Mouse (Mus musculus) liver, embryonic 15.5 days (tissue): ENCODE data around the gene C77080. TPM values are rescaled to one million over a fixed set of nuclear protein-coding genes. Genes with fewer than 3 reads are reported as not detected.
A peak's percentile ranks its signal among the peaks of the same experiment; 100 is the strongest.

Source experiments
- ATAC-seq: fragments of 200-750 bp; cut with Nextera tagmentation; 2 replicates; pipeline ENCODE4 v1.8.0; 2017; ENCODE audit warnings: moderate number of reproducible peaks, mild to moderate bottlenecking, moderate library complexity; ENCODE audit not compliant: insufficient read depth
- H3K27ac ChIP-seq: fragments of 300-500 bp; sonication (generic); replicated peaks from 2 replicates; pipeline ENCODE4 v1.5.1; 2015; ENCODE audit warnings: mild to moderate bottlenecking, inconsistent platforms
- H3K27me3 ChIP-seq: fragments of 300-500 bp; sonication (generic); 2 replicates; pipeline ENCODE4 v1.6.1; 2015; ENCODE audit warnings: mild to moderate bottlenecking, inconsistent platforms
- H3K36me3 ChIP-seq: fragments of 300-500 bp; sonication (generic); replicated peaks from 2 replicates; pipeline ENCODE4 v1.6.1; 2015; ENCODE audit warnings: moderate library complexity, mild to moderate bottlenecking, inconsistent platforms
- H3K4me1 ChIP-seq: fragments of 300-500 bp; sonication (generic); replicated peaks from 2 replicates; pipeline ENCODE4 v1.6.1; 2015; ENCODE audit warnings: inconsistent platforms
- H3K4me2 ChIP-seq: fragments of 300-500 bp; sonication (generic); 2 replicates; pipeline ENCODE4 v1.6.1; 2015; ENCODE audit warnings: moderate library complexity, mild to moderate bottlenecking, inconsistent platforms
- H3K4me3 ChIP-seq: fragments of 300-500 bp; sonication (generic); replicated peaks from 2 replicates; pipeline ENCODE4 v1.5.1; 2015; ENCODE audit warnings: mild to moderate bottlenecking, inconsistent platforms
- H3K9ac ChIP-seq: fragments of 300-500 bp; sonication (generic); 2 replicates; pipeline ENCODE4 v1.6.1; 2015; ENCODE audit warnings: moderate library complexity, mild to moderate bottlenecking, inconsistent platforms
- H3K9me3 ChIP-seq: fragments of 300-500 bp; sonication (generic); replicated peaks from 2 replicates; pipeline ENCODE4 v1.6.1; 2016; ENCODE audit warnings: inconsistent platforms
- WGBS: fragments of 180-500 bp; shearing (Covaris S2); methylation state at CpG from one replicate; pipeline ENCODE4 v1.1.7; 2015; ENCODE audit warnings: mixed read lengths; ENCODE audit not compliant: insufficient replicate concordance; 5-methylcytosine and 5-hydroxymethylcytosine counted together
- polyA plus RNA-seq: library from polyadenylated mRNA; unstranded; fragments of >200 nt; fragmentation: Nextera tagmentation; extraction: Ambion mirVana; gene quantifications from 2 replicates; pipeline ENCODE4 v1.2.1, GENCODE M21; 2015

Gene C77080
- polyA plus RNA-seq, 1 experiment from 2014 or later, result 1.1 TPM

- Histone ChIP-seq H3K27ac (no peak overlapping the region), H3K4me1 (peaks cover 60% of the 10 kb centered on the region)
- WGBS, result 24% methylated on average over 21 of the region's 21 CpGs
Measured at GRCm38 (mm10) chr4:129237843-129238441, 23.3 kb downstream of the C77080 start.

GRCm38 (mm10) chr4:129236236-129236813 is 24.9 kb downstream of the C77080 start:
- Histone ChIP-seq H3K27ac (peak overlapping the region; percentile 86), H3K9me3 (no peaks in the 10 kb centered on the region), H3K4me2 (no peak overlapping the region), H3K4me1 (peaks cover 76% of the 10 kb centered on the region), H3K27me3 (peaks cover 44% of the 10 kb centered on the region), H3K9ac (peak overlapping the region; percentile 39; the same call in 1 of the 2 replicates), H3K4me3 (no peak overlapping the region), H3K36me3 (no peaks in the 10 kb centered on the region)
- 54% methylated on average over 8 of the region's 8 CpGs for WGBS
- ATAC-seq, result no peak

More at GRCm38 (mm10) chr4:129237843-129238441, 23.3 kb downstream of the C77080 start:
- Histone ChIP-seq H3K36me3 (no peaks in the 10 kb centered on the region), H3K4me3 (peak overlapping the region; percentile 65; the same call in 1 of the 2 replicates), H3K4me2 (peak overlapping the region; percentile 94), H3K9me3 (no peaks in the 10 kb centered on the region), H3K27me3 (peaks cover 50% of the 10 kb centered on the region), H3K9ac (no peak overlapping the region)
- ATAC-seq, result no peak

GRCm38 (mm10) chr4:129235147-129235546 is 26.1 kb downstream of the C77080 start:
- peak overlapping the region; percentile 86 for H3K27ac ChIP-seq
- H3K9me3 ChIP-seq, result no peaks in the 10 kb centered on the region
- peaks cover 41% of the 10 kb centered on the region for H3K27me3 ChIP-seq
- ATAC-seq, result peak; percentile 61
- peak overlapping the region; percentile 48 for H3K4me2 ChIP-seq
- no peaks in the 10 kb centered on the region for H3K36me3 ChIP-seq
- 34% methylated on average over 3 of the region's 3 CpGs for WGBS
- peak overlapping the region; percentile 39 for H3K9ac ChIP-seq
- peaks cover 85% of the 10 kb centered on the region for H3K4me1 ChIP-seq
- no peak overlapping the region for H3K4me3 ChIP-seq

GRCm38 (mm10) chr4:129234488-129234887 is 26.7 kb downstream of the C77080 start:
- H3K9me3 ChIP-seq, result no peaks in the 10 kb centered on the region
- peak overlapping the region; percentile 86 for H3K27ac ChIP-seq
- ATAC-seq, result peak; percentile 81
- peaks cover 41% of the 10 kb centered on the region for H3K27me3 ChIP-seq
- H3K36me3 ChIP-seq, result no peaks in the 10 kb centered on the region
- peak overlapping the region; percentile 48 for H3K4me2 ChIP-seq
- WGBS, result 11% methylated on average over 7 of the region's 7 CpGs
- no peak overlapping the region for H3K4me3 ChIP-seq
- H3K4me1 ChIP-seq, result peaks cover 85% of the 10 kb centered on the region
- no peak overlapping the region for H3K9ac ChIP-seq

GRCm38 (mm10) chr4:129232561-129233360 is 28.4 kb downstream of the C77080 start:
- H3K36me3 ChIP-seq, result no peaks in the 10 kb centered on the region
- WGBS, result 78% methylated on average over 9 of the region's 9 CpGs
- ATAC-seq, result no peak
- H3K27me3 ChIP-seq, result peaks cover 39% of the 10 kb centered on the region
- H3K4me3 ChIP-seq, result no peak overlapping the region
- H3K9ac ChIP-seq, result no peak overlapping the region
- peaks cover 70% of the 10 kb centered on the region for H3K4me1 ChIP-seq
- no peak overlapping the region for H3K4me2 ChIP-seq
- no peak overlapping the region for H3K27ac ChIP-seq
- H3K9me3 ChIP-seq, result no peaks in the 10 kb centered on the region

- Histone ChIP-seq H3K9ac (peak overlapping the region; percentile 32; the same call in 1 of the 2 replicates), H3K4me3 (no peak overlapping the region), H3K27ac (peak overlapping the region; percentile 29; the same call in 1 of the 2 replicates), H3K36me3 (no peaks in the 10 kb centered on the region), H3K9me3 (no peaks in the 10 kb centered on the region), H3K27me3 (peaks cover 39% of the 10 kb centered on the region), H3K4me1 (peaks cover 69% of the 10 kb centered on the region), H3K4me2 (peak overlapping the region; percentile 33; the same call in 1 of the 2 replicates)
- ATAC-seq, result no peak
- 66% methylated on average over 12 of the region's 12 CpGs for WGBS
Measured at GRCm38 (mm10) chr4:129231594-129232450, 29.4 kb downstream of the C77080 start.

GRCm38 (mm10) chr4:129230926-129231325 is 30.3 kb downstream of the C77080 start:
- WGBS, result 55% methylated on average over 8 of the region's 8 CpGs
- no peak overlapping the region for H3K4me2 ChIP-seq
- H3K4me1 ChIP-seq, result peaks cover 65% of the 10 kb centered on the region
- H3K36me3 ChIP-seq, result no peaks in the 10 kb centered on the region
- H3K9ac ChIP-seq, result no peak overlapping the region
- H3K9me3 ChIP-seq, result no peaks in the 10 kb centered on the region
- ATAC-seq, result no peak
- H3K27me3 ChIP-seq, result peaks cover 47% of the 10 kb centered on the region
- no peak overlapping the region for H3K27ac ChIP-seq
- no peak overlapping the region for H3K4me3 ChIP-seq

GRCm38 (mm10) chr4:129227985-129228381 is 33.2 kb downstream of the C77080 start:
- peaks cover 46% of the 10 kb centered on the region for H3K4me1 ChIP-seq
- no peak overlapping the region for H3K4me2 ChIP-seq
- ATAC-seq, result no peak
- peaks cover 77% of the 10 kb centered on the region for H3K27me3 ChIP-seq
- no peaks in the 10 kb centered on the region for H3K36me3 ChIP-seq
- no peaks in the 10 kb centered on the region for H3K9me3 ChIP-seq
- no peak overlapping the region for H3K9ac ChIP-seq
- no peak overlapping the region for H3K27ac ChIP-seq
- 53% methylated on average over 8 of the region's 8 CpGs for WGBS
- no peak overlapping the region for H3K4me3 ChIP-seq

- Histone ChIP-seq H3K27ac (no peak overlapping the region), H3K36me3 (no peaks in the 10 kb centered on the region), H3K4me2 (no peak overlapping the region), H3K27me3 (peaks cover 83% of the 10 kb centered on the region), H3K9me3 (no peaks in the 10 kb centered on the region), H3K4me1 (peaks cover 40% of the 10 kb centered on the region), H3K9ac (no peak overlapping the region), H3K4me3 (no peak overlapping the region)
- WGBS, result 23% methylated on average over 22 of the region's 22 CpGs
- ATAC-seq, result no peak
Measured at GRCm38 (mm10) chr4:129227170-129227984, 33.8 kb downstream of the C77080 start.

GRCm38 (mm10) chr4:129226441-129226963 is 34.7 kb downstream of the C77080 start:
- no peak overlapping the region for H3K9ac ChIP-seq
- ATAC-seq, result no peak
- no peaks in the 10 kb centered on the region for H3K36me3 ChIP-seq
- H3K4me1 ChIP-seq, result peaks cover 33% of the 10 kb centered on the region
- no peaks in the 10 kb centered on the region for H3K9me3 ChIP-seq
- H3K27ac ChIP-seq, result no peak overlapping the region
- no peak overlapping the region for H3K4me3 ChIP-seq
- 45% methylated on average over 5 of the region's 5 CpGs for WGBS
- H3K4me2 ChIP-seq, result no peak overlapping the region
- peaks cover 91% of the 10 kb centered on the region for H3K27me3 ChIP-seq
